Mouse (Mus musculus) Patski (cell line): ENCODE measurements at regions not wholly inside any gene's neighbourhood (a gene's known extent, or its start where the extent isn't known, plus 50 kb on each side); places are given as distances from the start of the nearest gene placed in this dataset.
"Not testable (repeated sequence)": the region's sequence is repeated elsewhere in the genome, so short reads cannot be mapped to it uniquely, and the experiment has no call there.

Experiments used
- ATAC-seq: fragments of 100-300 bp; one replicate; pipeline ENCODE4 v1.8.0; 2021
- CTCF ChIA-PET: fragments of 350-600 bp; sonication (Branson Sonifier 250); formaldehyde crosslinking; loops from one replicate; lab custom pipeline; 2022; ENCODE audit warnings: inconsistent platforms; lab: Charles Lee
- POLR2A ChIA-PET: fragments of 350-600 bp; sonication (Branson Sonifier 250); formaldehyde crosslinking; loops from one replicate; lab custom pipeline; 2022; ENCODE audit warnings: antibody characterized with exemption, inconsistent platforms; lab: Charles Lee
- DNase-seq: peaks from one replicate; pipeline ENCODE4 v3.0.0-alpha.2; 2011; ENCODE audit warnings: low read depth, low spot score
- H3K27me3 ChIP-seq: fragments of 371-371 bp; one replicate; pipeline ENCODE4 v1.5.1; 2021
- CTCF ChIP-seq: fragments of 100-300 bp; IDR thresholded peaks from one replicate; pipeline ENCODE4 v1.5.1; 2021
- in situ Hi-C: fragments of 300-500 bp; cut with MboI; formaldehyde crosslinking; loops from 3 replicates; pipeline ENCODE4 v1.11.1; 2018; ENCODE audit warnings: low pct_unique_long_range_greater_than_20kb, mixed read lengths

DNA sequence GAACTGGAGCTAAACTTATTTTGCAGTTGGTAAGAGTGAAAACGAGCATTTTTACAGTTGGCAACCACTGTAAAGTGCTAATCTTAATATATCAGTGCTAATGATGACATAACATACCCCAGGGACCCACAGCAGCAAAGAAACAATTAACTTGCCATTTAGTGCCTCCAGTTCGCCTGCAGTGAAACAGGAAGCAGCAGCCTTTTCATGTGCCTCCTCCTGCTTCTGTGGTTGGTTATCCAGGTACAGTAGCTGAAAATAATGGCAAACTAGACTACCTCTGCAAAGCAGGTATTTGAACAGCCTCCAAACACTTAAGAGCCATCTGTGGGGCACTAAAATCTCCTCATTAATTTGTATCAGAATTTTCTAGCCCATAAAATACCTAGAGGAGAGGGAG is 584.8 kb upstream of the Pfkp start:
- DNase-seq (no peak), ATAC-seq (no peak)
- TF ChIP-seq CTCF: no peak
- ChIA-PET CTCF (no interaction called here), POLR2A (no interaction called here)
- no peaks in the 10 kb centered on the region for H3K27me3 ChIP-seq
- in situ Hi-C loops: no loop called here

- ChIA-PET CTCF (no interaction called here), POLR2A (no interaction called here)
- DNase-seq: no peak
- ATAC-seq: no peak
- H3K27me3 ChIP-seq: no peaks in the 10 kb centered on the region
- no peak for TF ChIP-seq CTCF
- in situ Hi-C loops: no loop called here
These were observed 558.1 kb upstream of the Pfkp start for GRCm38 (mm10) chr13:7206626-7207211.

- TF ChIP-seq CTCF: no peak
- POLR2A ChIA-PET: no interaction called here
- DNase-seq (no peak), ATAC-seq (no peak)
- in situ Hi-C loops: no loop called here
- CTCF ChIA-PET: no interaction called here
- peaks cover 5% of the 10 kb centered on the region for H3K27me3 ChIP-seq
These were observed 547.4 kb upstream of the Pfkp start for GRCm38 (mm10) chr13:7195990-7196389.

- ChIA-PET CTCF (no interaction called here), POLR2A (no interaction called here)
- H3K27me3 ChIP-seq: peaks cover 4% of the 10 kb centered on the region
- DNase-seq (no peak), ATAC-seq (no peak)
- TF ChIP-seq CTCF: no peak
- in situ Hi-C loops: no loop called here
These were observed 533.7 kb upstream of the Pfkp start for GRCm38 (mm10) chr13:7182216-7182751.

DNA sequence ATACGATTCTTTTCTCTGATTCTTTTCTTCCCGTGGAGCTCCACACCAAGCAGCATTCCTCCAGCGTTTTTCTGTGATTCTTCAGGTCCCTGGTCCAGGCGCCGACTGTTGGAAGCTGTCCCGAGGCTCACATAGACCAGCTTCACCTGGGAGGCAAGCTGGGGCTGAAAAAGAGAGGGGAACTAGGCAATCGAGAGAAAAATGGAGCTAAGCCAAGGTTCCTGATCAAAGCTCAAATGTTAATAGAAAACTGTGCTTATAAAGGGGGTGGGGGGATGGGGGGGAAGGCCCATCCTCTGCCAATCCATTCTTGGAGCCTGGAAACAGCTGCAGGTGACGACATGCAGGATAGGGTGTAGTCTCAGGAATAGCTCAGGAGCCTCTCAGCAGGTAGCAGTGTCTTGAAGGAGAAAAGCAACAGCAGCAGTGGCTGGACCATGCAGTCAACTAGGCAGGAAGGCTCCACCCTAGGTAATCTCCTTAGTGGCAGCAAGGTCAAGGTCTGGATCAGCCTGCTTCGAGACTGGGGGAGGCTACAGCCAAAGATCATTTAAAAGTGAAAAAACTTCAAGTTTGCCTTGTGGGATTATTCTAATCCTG is 527.1 kb upstream of the Pfkp start:
- ATAC-seq: no peak
- peaks cover 2% of the 10 kb centered on the region for H3K27me3 ChIP-seq
- DNase-seq: no peak
- in situ Hi-C loops: no loop called here
- POLR2A ChIA-PET: no interaction called here
- no peak for TF ChIP-seq CTCF
- CTCF ChIA-PET: no interaction called here

GRCm38 (mm10) chr13:7170035-7170434 is 521.5 kb upstream of the Pfkp start:
- CTCF ChIA-PET, in situ Hi-C loops, ATAC-seq, H3K27me3 ChIP-seq, DNase-seq, POLR2A ChIA-PET: not testable (repeated sequence)

- no peak for ATAC-seq
- POLR2A ChIA-PET: no interaction called here
These were observed 497.8 kb upstream of the Pfkp start for GRCm38 (mm10) chr13:7146337-7146736.

DNA sequence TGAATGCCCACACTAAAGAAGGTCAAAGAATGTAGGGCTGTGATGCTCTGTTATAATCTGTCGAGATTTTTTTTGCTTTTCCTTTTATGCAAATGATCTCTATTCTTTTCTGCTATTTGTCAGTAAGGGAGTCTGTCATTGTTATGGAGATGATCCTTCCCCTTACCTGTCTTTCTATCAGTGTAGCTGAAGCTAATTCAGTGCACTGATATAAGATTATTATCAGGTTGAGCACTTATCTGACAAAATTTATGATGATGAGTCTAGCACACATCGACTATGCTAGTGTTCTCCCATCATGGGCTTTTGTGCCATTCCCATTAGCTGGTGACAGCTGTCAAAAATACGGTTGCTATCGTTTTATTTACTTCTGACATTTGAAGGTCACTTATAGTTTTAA is 462.0 kb upstream of the Pfkp start:
- CTCF ChIA-PET: no interaction called here

More at GRCm38 (mm10) chr13:7146337-7146736, 497.8 kb upstream of the Pfkp start:
- no peaks in the 10 kb centered on the region for H3K27me3 ChIP-seq
- in situ Hi-C loops: no loop called here
- no peak for DNase-seq
- TF ChIP-seq CTCF: no peak
- CTCF ChIA-PET: interaction anchor here (1.1 kb wide), 1 partner anchor 9 kb away, joined by 3 read pairs; no protein-coding TSS in a partner anchor

DNA sequence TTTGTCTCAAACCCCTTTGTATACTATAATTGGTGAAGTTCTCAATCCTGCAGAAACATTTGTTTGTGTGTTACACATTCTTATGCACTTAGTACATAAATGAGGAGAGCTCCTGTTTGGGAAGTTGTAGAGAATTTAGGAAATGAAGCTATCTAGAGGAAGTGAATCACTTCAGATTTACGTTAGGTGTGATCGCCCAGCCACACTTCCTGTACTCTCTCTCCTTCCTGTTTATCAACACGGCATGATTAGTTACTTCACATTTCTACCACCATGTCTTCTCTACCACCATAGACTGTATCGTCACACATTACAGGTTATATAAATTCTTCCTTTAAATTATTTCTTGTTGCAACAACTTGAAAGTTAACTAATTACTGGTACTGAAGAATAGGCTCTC is 454.7 kb upstream of the Pfkp start:
- POLR2A ChIA-PET: no interaction called here
- no peak for DNase-seq
- no peak for ATAC-seq

More for the DNA sequence above, 462.0 kb upstream of the Pfkp start:
- POLR2A ChIA-PET: no interaction called here
- ATAC-seq (no peak), DNase-seq (no peak)
- in situ Hi-C loops: no loop called here
- no peak for TF ChIP-seq CTCF
- no peaks in the 10 kb centered on the region for H3K27me3 ChIP-seq

DNA sequence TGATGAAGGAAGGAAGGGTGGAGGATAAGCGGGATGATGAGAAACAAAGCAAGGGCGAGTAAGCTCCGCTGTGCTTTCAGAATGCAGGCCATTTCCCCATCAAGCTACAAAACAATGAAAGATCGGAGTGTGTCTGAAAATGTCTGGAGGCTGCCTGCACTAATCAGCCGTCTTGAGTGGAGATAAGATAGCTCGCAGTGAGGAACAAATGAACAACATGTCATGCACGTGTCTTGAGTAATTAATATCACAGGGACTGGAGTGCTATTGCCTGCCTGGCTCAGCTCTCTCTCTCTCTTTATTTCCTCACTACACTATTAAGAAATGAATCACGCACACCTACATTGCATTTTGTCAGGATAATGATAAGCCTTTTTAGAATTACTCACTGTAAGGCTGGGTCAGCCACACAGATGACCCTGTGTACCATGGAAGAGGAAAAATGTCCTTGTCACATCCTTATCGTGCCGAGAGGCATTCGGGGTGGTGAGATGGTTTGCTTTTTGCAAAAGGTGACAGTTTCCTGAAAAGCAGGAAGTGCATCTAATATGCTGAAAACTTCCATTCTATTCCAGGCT is 444.6 kb upstream of the Pfkp start:
- no peaks in the 10 kb centered on the region for H3K27me3 ChIP-seq
- ATAC-seq (no peak), DNase-seq (no peak)
- POLR2A ChIA-PET: no interaction called here
- CTCF ChIA-PET: interaction anchor here (1.4 kb wide), 1 partner anchor 22 kb away, joined by 4 read pairs; no protein-coding TSS in a partner anchor
- TF ChIP-seq CTCF: no peak
- in situ Hi-C loops: no loop called here

More for the DNA sequence above, 454.7 kb upstream of the Pfkp start:
- in situ Hi-C loops: no loop called here
- H3K27me3 ChIP-seq: no peaks in the 10 kb centered on the region
- TF ChIP-seq CTCF: no peak
- CTCF ChIA-PET: no interaction called here

- CTCF ChIA-PET: no interaction called here
- POLR2A ChIA-PET: interaction anchor here (0.6 kb wide), 1 partner anchor 331 kb away, joined by 4 read pairs; no protein-coding TSS in a partner anchor
- in situ Hi-C loops: no loop called here
- DNase-seq (no peak), ATAC-seq (no peak)
- TF ChIP-seq CTCF: no peak
- no peaks in the 10 kb centered on the region for H3K27me3 ChIP-seq
These were observed 442.3 kb upstream of the Pfkp start for GRCm38 (mm10) chr13:7090916-7091315.
